Mouse (Mus musculus) C2C12 (cell line): Measurements from ENCODE around the gene 1700088E04Rik.

Experiments used
- CEBPB ChIP-seq: IDR thresholded peaks from one replicate; pipeline ENCODE4 v1.6.1; 2011; ENCODE audit warnings: low read depth, mild to moderate bottlenecking, control low read depth, moderate library complexity
- CTCF ChIP-seq: IDR thresholded peaks from one replicate; pipeline ENCODE4 v1.5.1; 2011; ENCODE audit not compliant: control insufficient read depth, insufficient read depth, insufficient read length
- FOSL1 ChIP-seq: IDR thresholded peaks from one replicate; pipeline ENCODE4 v1.8.0; 2011; ENCODE audit warnings: mild to moderate bottlenecking, low read length; ENCODE audit not compliant: poor library complexity, insufficient read depth, severe bottlenecking
- MAX ChIP-seq: IDR thresholded peaks from one replicate; pipeline ENCODE4 v1.6.1; 2011; ENCODE audit warnings: mild to moderate bottlenecking, control low read depth
- MYOD1 ChIP-seq: IDR thresholded peaks from one replicate; pipeline ENCODE4 v1.6.1; 2011; ENCODE audit warnings: low read depth; ENCODE audit not compliant: control insufficient read depth, insufficient read length
- MYOG ChIP-seq: IDR thresholded peaks from one replicate; pipeline ENCODE4 v1.6.1; 2011; ENCODE audit not compliant: control insufficient read depth, insufficient read length; ENCODE audit errors: extremely low read depth
- USF1 ChIP-seq: IDR thresholded peaks from one replicate; pipeline ENCODE4 v1.6.1; 2011; ENCODE audit warnings: low read depth, mild to moderate bottlenecking, control low read depth, moderate library complexity

DNA sequence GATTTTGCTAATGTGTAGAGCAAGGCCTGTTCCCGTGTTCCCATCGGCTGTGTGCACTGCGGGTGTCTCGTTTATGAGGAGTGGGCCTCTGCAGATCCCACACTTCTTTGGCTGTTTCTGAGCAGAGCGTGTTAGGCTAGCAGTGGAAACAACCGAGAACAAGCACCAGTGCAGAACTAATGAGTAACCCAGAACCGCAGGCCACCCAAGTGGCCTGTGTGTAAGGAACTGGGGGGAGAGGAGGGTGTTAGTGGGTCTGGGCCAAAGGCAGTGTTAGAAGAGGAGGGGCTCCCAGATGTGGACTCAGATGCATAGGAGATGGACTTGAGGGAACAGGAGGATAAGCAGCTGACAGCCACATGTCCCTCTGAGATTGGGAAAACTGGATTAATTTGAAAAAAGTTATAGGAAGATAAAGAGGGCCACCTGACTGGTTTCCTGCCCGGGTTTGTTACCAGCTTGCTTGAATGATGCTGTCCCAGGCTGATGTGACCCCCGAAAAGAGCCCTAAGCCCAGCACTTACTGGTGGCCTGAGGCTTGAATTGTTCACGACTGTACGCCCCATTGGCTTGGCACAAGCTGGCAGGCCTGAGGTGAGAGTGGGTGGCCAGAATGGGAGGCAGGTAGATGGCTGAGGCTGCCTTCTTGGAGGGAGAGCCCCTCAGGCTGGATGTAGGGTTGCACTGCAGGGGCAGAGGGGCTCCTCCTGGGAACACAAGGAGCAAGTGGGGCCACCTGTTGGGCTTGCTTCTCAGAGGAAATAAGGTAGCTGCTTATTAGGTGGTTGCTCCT lies 5.1 kb downstream of the 1700088E04Rik start:
- no peak for TF ChIP-seq MAX
- no peak for TF ChIP-seq CTCF
- TF ChIP-seq MYOD1, result no peak
- no peak for TF ChIP-seq CEBPB
- TF ChIP-seq MYOG, result no peak
- TF ChIP-seq USF1, result no peak
- TF ChIP-seq FOSL1, result no peak
